Mouse (Mus musculus) gastrocnemius, postnatal 10 days (tissue): ENCODE measurements at regions not wholly inside any gene's neighbourhood (a gene's known extent, or its start where the extent isn't known, plus 50 kb on each side); places are given as distances from the start of the nearest gene placed in this dataset.

Source experiments
- DNase-seq: peaks from one replicate; pipeline ENCODE4 v3.0.0; 2021; ENCODE audit warnings: mixed read lengths

DNA sequence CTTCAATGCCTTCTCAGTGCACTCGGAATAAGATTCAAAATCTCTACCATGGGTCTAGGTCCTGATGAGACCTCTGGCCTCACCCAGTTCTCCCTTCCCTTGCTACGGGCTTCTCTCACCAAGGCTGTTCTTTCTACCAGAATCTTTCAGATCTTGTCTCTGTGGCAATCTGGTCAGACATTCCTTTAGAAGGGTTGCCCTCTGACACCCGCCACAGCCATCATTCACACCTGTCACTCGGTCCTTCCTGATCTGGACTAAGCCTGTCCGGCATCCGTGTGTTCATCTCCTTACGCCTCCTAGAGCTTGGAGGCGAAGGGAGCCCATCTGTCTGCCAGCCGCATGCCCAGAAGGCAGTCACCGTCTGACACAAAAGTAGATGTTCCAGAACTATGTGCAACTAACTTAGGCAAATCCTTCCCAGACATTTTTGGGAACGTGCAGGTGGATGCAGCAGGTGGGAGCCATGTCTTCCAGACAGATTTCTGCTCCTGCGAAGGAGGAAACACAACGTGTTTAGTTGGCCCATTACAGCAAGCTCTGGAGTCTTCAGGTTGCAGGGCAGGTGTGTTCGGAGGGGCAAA, 77.7 kb downstream of the Fam76b start:
- no peak for DNase-seq

GRCm38 (mm10) chr9:13906736-13907135, 79.2 kb downstream of the Fam76b start:
- no peak for DNase-seq

DNA sequence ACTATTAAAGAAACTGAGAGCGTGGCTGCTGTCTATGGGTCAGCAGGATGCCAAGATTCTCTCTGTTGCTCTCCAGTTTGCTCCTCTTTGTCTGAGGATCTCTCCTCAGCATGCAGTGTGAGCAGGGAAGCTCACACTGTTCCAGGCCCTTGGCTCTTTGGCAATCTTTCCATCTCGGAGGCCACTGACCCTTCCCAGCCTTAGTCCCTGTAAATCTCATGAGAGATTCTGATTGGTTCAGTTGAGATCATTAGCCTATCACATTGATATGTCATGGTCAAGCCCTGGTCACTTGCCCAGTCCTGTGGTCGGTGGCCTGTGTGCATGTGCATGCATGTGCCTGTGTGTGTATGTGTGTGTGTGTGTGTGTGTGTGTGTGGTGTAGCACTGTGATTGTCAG, 82.1 kb downstream of the Fam76b start:
- no peak for DNase-seq

GRCm38 (mm10) chr9:13910091-13910490, 82.6 kb downstream of the Fam76b start:
- DNase-seq, result no peak

- DNase-seq, result no peak
These were observed 85.9 kb downstream of the Fam76b start for GRCm38 (mm10) chr9:13913459-13913858.

DNA sequence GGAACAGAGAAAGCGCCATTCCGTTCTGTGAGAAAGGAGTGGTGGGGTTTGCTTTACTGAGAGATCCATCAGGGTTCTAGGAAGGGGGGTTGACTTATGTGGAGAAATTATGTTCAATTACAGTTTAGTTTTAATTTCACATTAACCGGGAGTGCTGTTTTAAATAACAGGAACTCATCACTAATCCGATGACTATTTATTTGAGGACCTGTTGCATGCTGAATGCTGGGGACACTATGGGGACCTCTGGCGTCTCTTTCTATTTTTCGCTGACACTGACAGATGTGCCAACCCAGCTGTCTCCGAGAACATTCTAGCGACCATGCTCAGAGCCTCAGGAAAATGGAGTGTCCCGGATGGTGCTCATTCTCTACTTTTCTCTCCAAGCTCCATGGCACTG, 86.6 kb downstream of the Fam76b start:
- no peak for DNase-seq

- DNase-seq, result no peak
These were observed 87.3 kb downstream of the Fam76b start for GRCm38 (mm10) chr9:13914847-13915246.

DNA sequence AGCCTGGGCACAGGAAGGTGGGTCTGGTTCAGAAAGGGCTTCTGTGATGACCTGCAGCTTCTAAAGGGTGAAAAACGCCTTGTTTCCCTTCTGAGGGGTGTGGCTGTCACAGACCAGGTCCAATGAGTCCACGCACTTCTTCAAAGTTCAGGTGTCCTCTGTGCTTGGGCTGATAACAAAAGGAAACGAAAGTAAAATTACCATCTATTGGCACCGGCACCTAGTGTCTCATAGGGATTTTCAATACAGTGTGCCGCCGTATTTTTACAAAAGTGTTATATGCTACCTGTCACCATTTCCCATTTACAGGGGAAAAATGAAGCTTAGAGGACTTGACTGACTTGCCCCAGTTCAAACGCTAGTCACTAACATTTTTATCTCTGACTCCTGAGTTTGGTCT, 89.3 kb downstream of the Fam76b start:
- DNase-seq, result no peak

GRCm38 (mm10) chr9:13918606-13919202, 91.2 kb downstream of the Fam76b start:
- DNase-seq, result no peak

- DNase-seq, result no peak
These were observed 92.4 kb downstream of the Fam76b start for GRCm38 (mm10) chr9:13919739-13920410.

GRCm38 (mm10) chr9:13920623-13921022, 93.1 kb downstream of the Fam76b start:
- DNase-seq, result no peak

- no peak for DNase-seq
These were observed 104.5 kb downstream of the Fam76b start for GRCm38 (mm10) chr9:13932001-13932508.

GRCm38 (mm10) chr9:13933404-13933803, 105.9 kb downstream of the Fam76b start:
- DNase-seq, result no peak

GRCm38 (mm10) chr9:13937301-13937700, 109.8 kb downstream of the Fam76b start:
- no peak for DNase-seq

- DNase-seq, result no peak
These were observed 119.0 kb downstream of the Fam76b start for GRCm38 (mm10) chr9:13946519-13946918.

DNA sequence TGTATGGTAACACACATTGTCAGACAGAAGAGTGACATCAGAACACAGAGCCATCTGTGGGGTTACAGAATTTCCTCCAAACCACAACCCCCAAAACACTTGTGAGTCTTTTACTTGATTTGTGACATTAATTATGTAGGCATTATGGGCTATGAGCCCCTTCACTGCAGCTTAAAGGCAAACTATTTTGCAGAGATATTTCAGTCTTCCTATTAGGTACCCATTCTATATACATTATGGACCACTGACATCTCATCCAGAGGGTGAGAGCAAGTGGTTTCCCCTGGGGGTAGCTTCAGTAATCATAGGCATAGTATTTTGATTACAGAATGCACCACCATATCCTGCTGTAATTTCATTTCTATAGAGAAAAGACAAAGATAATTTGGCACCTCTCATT, 124.6 kb downstream of the Fam76b start:
- DNase-seq, result no peak

- DNase-seq, result no peak
These were observed 135.7 kb downstream of the Fam76b start for GRCm38 (mm10) chr9:13963140-13963763.

DNA sequence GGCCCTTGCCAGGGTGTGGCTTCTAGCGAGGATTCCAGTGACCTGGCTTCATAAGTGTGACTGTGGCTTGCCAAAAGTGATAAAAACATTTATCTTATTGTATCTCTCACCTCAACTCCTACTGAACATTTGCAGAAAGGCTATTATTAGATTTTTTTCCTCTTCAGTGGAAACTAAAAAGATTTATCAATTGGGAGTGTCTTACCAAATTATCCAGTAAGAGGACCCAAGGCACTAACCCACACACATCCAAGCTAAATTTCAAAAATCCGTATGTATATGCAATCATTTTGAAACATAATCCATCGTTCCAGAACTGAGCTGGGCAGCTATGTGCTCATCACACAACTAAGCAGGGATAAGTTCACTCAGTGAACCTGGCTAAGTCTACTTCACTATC, 136.3 kb downstream of the Fam76b start:
- no peak for DNase-seq

GRCm38 (mm10) chr9:13964256-13964655, 136.7 kb downstream of the Fam76b start:
- no peak for DNase-seq

GRCm38 (mm10) chr9:13966212-13966611, 138.7 kb downstream of the Fam76b start:
- no peak for DNase-seq

DNA sequence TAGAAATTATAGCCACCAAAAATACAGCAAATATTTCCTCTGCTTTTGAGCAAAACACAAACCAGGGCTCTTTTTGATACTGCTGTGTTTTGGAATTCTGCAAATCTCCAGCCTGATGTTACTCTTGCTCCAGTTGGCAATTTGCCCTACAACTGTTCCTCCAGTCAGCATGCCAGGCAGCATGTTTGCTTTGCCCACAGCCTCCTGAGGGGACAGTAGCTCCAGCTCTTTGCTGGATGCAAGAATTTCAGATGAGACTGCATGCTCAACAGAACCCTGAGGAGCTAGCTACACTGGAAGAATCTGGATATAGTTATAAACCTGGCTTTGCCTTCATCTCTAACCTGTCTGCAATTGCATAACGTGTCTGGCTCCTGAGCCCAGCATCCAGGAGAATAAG, 141.7 kb downstream of the Fam76b start:
- DNase-seq, result no peak

DNA sequence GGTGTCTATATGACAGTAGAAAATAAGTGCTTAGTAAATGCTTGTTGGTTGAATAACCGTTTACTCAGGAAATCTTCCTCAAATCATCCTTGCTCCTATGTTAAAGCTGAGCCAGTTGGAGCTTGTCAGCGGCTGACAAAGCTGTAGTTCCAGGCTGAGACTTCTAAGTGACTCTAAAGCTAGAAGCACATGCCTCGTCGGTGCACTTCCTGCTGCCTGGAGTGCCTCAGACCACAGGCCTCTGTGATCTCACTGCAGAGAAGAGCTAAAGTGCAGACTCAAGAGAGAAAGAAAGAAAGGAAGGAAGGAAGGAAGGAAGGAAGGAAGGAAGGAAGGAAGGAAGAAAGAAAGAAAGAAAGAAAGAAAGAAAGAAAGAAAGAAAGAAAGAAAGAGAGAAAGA, 146.1 kb downstream of the Fam76b start:
- no peak for DNase-seq

DNA sequence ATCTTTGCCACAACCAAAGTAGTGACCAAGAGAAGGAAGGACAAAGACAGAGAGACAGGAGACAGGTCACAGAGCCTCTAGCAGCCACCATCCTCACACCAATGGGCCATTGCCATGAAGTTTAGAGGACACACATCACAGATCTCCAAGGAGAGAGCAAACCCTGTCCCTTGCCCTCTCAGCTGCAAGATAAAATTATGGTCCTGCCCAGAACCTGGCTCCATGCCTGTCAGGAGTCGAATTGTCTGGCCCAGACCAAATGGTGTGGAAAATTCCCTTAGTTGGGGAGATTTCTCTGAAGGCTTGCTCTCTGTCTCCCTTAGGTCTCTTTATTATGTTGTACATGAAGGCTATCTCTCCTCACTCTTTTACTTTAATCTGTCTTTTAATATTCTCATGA, 147.4 kb downstream of the Fam76b start:
- DNase-seq, result no peak
